Mouse (Mus musculus) kidney, embryonic 15.5 days (tissue): Measurements from ENCODE around the gene Rgs9. TPM values are rescaled to one million over a fixed set of nuclear protein-coding genes. Genes with fewer than 3 reads are reported as not detected.
"Not testable (repeated sequence)": the region's sequence is repeated elsewhere in the genome, so short reads cannot be mapped to it uniquely, and the experiment has no call there.

Experiments used
- ATAC-seq: fragments of 200-750 bp; cut with Nextera tagmentation; replicated peaks from 2 replicates; pipeline ENCODE4 v1.8.0; 2017; ENCODE audit warnings: moderate TSS enrichment; ENCODE audit not compliant: low FRiP score
- H3K27ac ChIP-seq: fragments of 300-500 bp; sonication (generic); 2 replicates; pipeline ENCODE4 v1.5.1; 2015; ENCODE audit warnings: mild to moderate bottlenecking, inconsistent platforms
- H3K27me3 ChIP-seq: fragments of 300-500 bp; sonication (generic); 2 replicates; pipeline ENCODE4 v1.6.1; 2015; ENCODE audit warnings: inconsistent platforms
- H3K36me3 ChIP-seq: fragments of 300-500 bp; sonication (generic); 2 replicates; pipeline ENCODE4 v1.6.1; 2015; ENCODE audit warnings: inconsistent platforms
- H3K4me1 ChIP-seq: fragments of 300-500 bp; sonication (generic); 2 replicates; pipeline ENCODE4 v1.6.1; 2015; ENCODE audit warnings: inconsistent platforms
- H3K4me2 ChIP-seq: fragments of 300-500 bp; sonication (generic); 2 replicates; pipeline ENCODE4 v1.6.1; 2015; ENCODE audit warnings: moderate library complexity, mild to moderate bottlenecking, inconsistent platforms
- H3K4me3 ChIP-seq: fragments of 300-500 bp; sonication (generic); replicated peaks from 2 replicates; pipeline ENCODE4 v1.5.1; 2015; ENCODE audit warnings: mild to moderate bottlenecking, inconsistent platforms
- H3K9ac ChIP-seq: fragments of 300-500 bp; sonication (generic); 2 replicates; pipeline ENCODE4 v1.6.1; 2015; ENCODE audit warnings: mild to moderate bottlenecking, inconsistent platforms
- H3K9me3 ChIP-seq: fragments of 300-500 bp; sonication (generic); replicated peaks from 2 replicates; pipeline ENCODE4 v1.6.1; 2016; ENCODE audit warnings: inconsistent platforms
- WGBS: fragments of 180-500 bp; shearing (Covaris S2); methylation state at CpG from one replicate; pipeline ENCODE4 v1.1.7; 2015; ENCODE audit warnings: mixed read lengths; 5-methylcytosine and 5-hydroxymethylcytosine counted together
- polyA plus RNA-seq: library from polyadenylated mRNA; unstranded; fragments of >200 nt; fragmentation: Nextera tagmentation; extraction: Ambion mirVana; gene quantifications from 2 replicates; pipeline ENCODE4 v1.2.1, GENCODE M21; 2015

The Rgs9 gene
- polyA plus RNA-seq, 1 experiment from 2014 or later, result 1.8 TPM

GRCm38 (mm10) chr11:109297031-109297430 is 898 bp downstream of the Rgs9 start:
- H3K4me1 ChIP-seq, result peaks cover 10% of the 10 kb centered on the region
- H3K9ac ChIP-seq, result no peak overlapping the region
- no peaks in the 10 kb centered on the region for H3K9me3 ChIP-seq
- peaks cover 19% of the 10 kb centered on the region; the same call in 1 of the 2 replicates for H3K27me3 ChIP-seq
- H3K36me3 ChIP-seq, result no peaks in the 10 kb centered on the region
- ATAC-seq, result no peak
- H3K27ac ChIP-seq, result no peak overlapping the region
- 81% methylated on average over 7 of the region's 7 CpGs for WGBS
- H3K4me2 ChIP-seq, result peak overlapping the region; percentile 81
- H3K4me3 ChIP-seq, result peak overlapping the region; percentile 48; the same call in 1 of the 2 replicates

GRCm38 (mm10) chr11:109292056-109292455 is 5.9 kb downstream of the Rgs9 start:
- Histone ChIP-seq H3K9me3 (no peaks in the 10 kb centered on the region), H3K27ac (no peak overlapping the region), H3K27me3 (peaks cover 10% of the 10 kb centered on the region; the same call in 1 of the 2 replicates), H3K4me3 (no peak overlapping the region), H3K4me2 (no peak overlapping the region), H3K4me1 (peaks cover 5% of the 10 kb centered on the region), H3K9ac (no peak overlapping the region), H3K36me3 (no peaks in the 10 kb centered on the region)
- ATAC-seq, result no peak
- 23% methylated on average over 3 of the region's 3 CpGs for WGBS

GRCm38 (mm10) chr11:109289378-109289777 is 8.6 kb downstream of the Rgs9 start:
- H3K27ac ChIP-seq, H3K27me3 ChIP-seq, H3K9me3 ChIP-seq, H3K4me1 ChIP-seq, H3K4me2 ChIP-seq, ATAC-seq, H3K9ac ChIP-seq, H3K36me3 ChIP-seq, H3K4me3 ChIP-seq: not testable (repeated sequence)
- 89% methylated on average over 9 of the region's 9 CpGs for WGBS

DNA sequence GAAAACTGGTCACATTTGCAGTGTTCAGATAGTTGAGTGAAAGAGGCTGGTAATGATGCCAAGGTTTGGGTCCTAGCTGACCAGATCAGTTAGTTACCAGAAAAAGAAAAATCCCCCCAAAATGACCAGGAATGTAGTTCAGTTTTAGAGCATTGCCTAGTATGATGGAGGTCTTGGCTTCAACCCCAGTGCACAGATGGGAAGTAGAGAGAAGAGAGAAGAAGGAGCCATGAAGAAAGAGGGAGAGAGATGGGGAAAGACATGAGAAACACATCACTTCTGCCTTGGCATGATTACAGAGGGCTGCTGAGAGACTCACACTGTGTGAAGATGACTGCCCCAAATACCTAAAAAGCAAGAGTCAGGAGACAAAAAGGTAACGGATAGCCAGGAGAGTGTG is 13.1 kb downstream of the Rgs9 start:
- no peak for ATAC-seq
- no peak overlapping the region for H3K4me3 ChIP-seq
- H3K27ac ChIP-seq, result no peak overlapping the region
- no peak overlapping the region for H3K9ac ChIP-seq
- no peak overlapping the region for H3K4me2 ChIP-seq
- no peaks in the 10 kb centered on the region for H3K27me3 ChIP-seq
- H3K9me3 ChIP-seq, result no peaks in the 10 kb centered on the region
- 100% methylated on average over 1 of the region's 1 CpGs for WGBS
- H3K4me1 ChIP-seq, result no peaks in the 10 kb centered on the region
- H3K36me3 ChIP-seq, result no peaks in the 10 kb centered on the region

GRCm38 (mm10) chr11:109278186-109278585 is 19.7 kb downstream of the Rgs9 start:
- H3K27ac ChIP-seq, result no peak overlapping the region
- H3K36me3 ChIP-seq, result no peaks in the 10 kb centered on the region
- ATAC-seq, result no peak
- no peaks in the 10 kb centered on the region for H3K9me3 ChIP-seq
- no peaks in the 10 kb centered on the region for H3K4me1 ChIP-seq
- no peak overlapping the region for H3K4me3 ChIP-seq
- no peak overlapping the region for H3K4me2 ChIP-seq
- 64% methylated on average over 7 of the region's 7 CpGs for WGBS
- no peak overlapping the region for H3K9ac ChIP-seq
- H3K27me3 ChIP-seq, result no peaks in the 10 kb centered on the region

DNA sequence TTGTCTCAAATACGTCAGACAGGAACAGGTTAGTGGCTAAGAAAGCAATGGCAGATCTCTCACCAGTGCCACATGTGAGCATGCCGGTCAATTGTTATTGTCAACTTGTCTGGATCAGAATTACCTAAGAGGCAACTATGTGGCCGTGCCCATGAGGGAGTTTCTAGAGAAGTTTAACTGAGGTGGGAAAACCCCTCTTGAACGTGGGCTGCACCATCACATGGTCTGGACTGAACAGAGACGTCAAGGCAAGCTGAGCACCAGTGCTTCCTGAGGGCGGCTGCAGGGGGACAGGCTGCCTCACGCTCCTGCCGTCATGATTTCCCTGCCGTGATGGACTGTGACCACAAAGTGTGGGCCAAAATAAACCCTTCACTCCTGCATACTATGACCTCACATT is 26.5 kb downstream of the Rgs9 start:
- H3K27ac ChIP-seq, result no peak overlapping the region
- H3K4me3 ChIP-seq, result no peak overlapping the region
- H3K4me2 ChIP-seq, result no peak overlapping the region
- WGBS, result 91% methylated on average over 9 of the region's 9 CpGs
- ATAC-seq, result no peak
- peaks cover 10% of the 10 kb centered on the region for H3K4me1 ChIP-seq
- H3K36me3 ChIP-seq, result no peaks in the 10 kb centered on the region
- H3K27me3 ChIP-seq, result no peaks in the 10 kb centered on the region
- no peak overlapping the region for H3K9ac ChIP-seq
- H3K9me3 ChIP-seq, result no peaks in the 10 kb centered on the region

DNA sequence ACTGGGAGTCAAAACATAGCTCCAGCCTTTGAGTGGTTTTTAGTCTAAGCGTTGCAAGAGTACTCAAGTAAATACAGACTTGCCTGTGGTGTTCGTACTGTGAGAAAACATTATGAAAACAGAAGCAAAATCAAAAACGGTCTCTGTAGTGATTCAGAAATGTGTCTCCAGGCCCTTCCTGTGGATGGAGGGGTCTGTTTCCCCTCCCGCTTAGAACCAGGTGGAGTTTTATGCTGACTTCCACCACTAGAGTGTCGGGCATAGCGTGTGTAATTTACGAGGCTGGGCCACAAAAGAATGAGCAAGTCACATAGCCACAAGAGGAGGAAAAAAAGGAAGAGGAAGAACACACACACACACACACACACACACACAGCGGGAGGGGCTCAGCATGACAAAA is 27.6 kb downstream of the Rgs9 start:
- Histone ChIP-seq H3K4me1 (peaks cover 10% of the 10 kb centered on the region), H3K27ac (no peak overlapping the region), H3K4me2 (no peak overlapping the region), H3K27me3 (no peaks in the 10 kb centered on the region), H3K9me3 (no peaks in the 10 kb centered on the region), H3K4me3 (no peak overlapping the region), H3K9ac (no peak overlapping the region), H3K36me3 (no peaks in the 10 kb centered on the region)
- ATAC-seq, result no peak; the same call in 1 of the 2 replicates
- 44% methylated on average over 8 of the region's 8 CpGs for WGBS

- 25% methylated on average over 16 of the region's 16 CpGs for WGBS
- 0 out of 2 replicates have a peak, but pooled peaks have one; percentile 24 for ATAC-seq
- Histone ChIP-seq H3K9ac (no peak overlapping the region), H3K4me1 (peaks cover 10% of the 10 kb centered on the region), H3K27ac (0 out of 2 replicates have a peak overlapping the region, but pooled peaks have one; percentile 28), H3K4me2 (peak overlapping the region; percentile 32; the same call in 1 of the 2 replicates), H3K27me3 (no peaks in the 10 kb centered on the region), H3K9me3 (no peaks in the 10 kb centered on the region), H3K36me3 (no peaks in the 10 kb centered on the region), H3K4me3 (no peak overlapping the region)
These were observed 28.1 kb downstream of the Rgs9 start for GRCm38 (mm10) chr11:109269662-109270341.

GRCm38 (mm10) chr11:109269283-109269661 is 28.7 kb downstream of the Rgs9 start:
- Histone ChIP-seq H3K9me3 (no peaks in the 10 kb centered on the region), H3K4me1 (peaks cover 10% of the 10 kb centered on the region), H3K9ac (no peak overlapping the region), H3K4me3 (no peak overlapping the region), H3K27ac (no peak overlapping the region), H3K36me3 (no peaks in the 10 kb centered on the region), H3K27me3 (no peaks in the 10 kb centered on the region), H3K4me2 (peak overlapping the region; percentile 32; the same call in 1 of the 2 replicates)
- WGBS, result 68% methylated on average over 5 of the region's 5 CpGs
- no peak for ATAC-seq

- H3K4me3 ChIP-seq, result no peak overlapping the region
- H3K9me3 ChIP-seq, result no peaks in the 10 kb centered on the region
- H3K4me1 ChIP-seq, result peaks cover 10% of the 10 kb centered on the region
- no peak overlapping the region for H3K9ac ChIP-seq
- H3K36me3 ChIP-seq, result no peaks in the 10 kb centered on the region
- H3K4me2 ChIP-seq, result no peak overlapping the region
- no peak for ATAC-seq
- H3K27me3 ChIP-seq, result no peaks in the 10 kb centered on the region
- 70% methylated on average over 12 of the region's 12 CpGs for WGBS
- H3K27ac ChIP-seq, result no peak overlapping the region
These were observed 31.6 kb downstream of the Rgs9 start for GRCm38 (mm10) chr11:109266161-109266910.

- no peak for ATAC-seq
- H3K27me3 ChIP-seq, result no peaks in the 10 kb centered on the region
- no peaks in the 10 kb centered on the region for H3K9me3 ChIP-seq
- peaks cover under 1% of the 10 kb centered on the region for H3K4me1 ChIP-seq
- 75% methylated on average over 11 of the region's 11 CpGs for WGBS
- no peak overlapping the region for H3K4me3 ChIP-seq
- no peaks in the 10 kb centered on the region for H3K36me3 ChIP-seq
- no peak overlapping the region for H3K27ac ChIP-seq
- H3K9ac ChIP-seq, result no peak overlapping the region
- H3K4me2 ChIP-seq, result no peak overlapping the region
These were observed 33.7 kb downstream of the Rgs9 start for GRCm38 (mm10) chr11:109264159-109264768.

GRCm38 (mm10) chr11:109260561-109260960 is 37.4 kb downstream of the Rgs9 start:
- no peaks in the 10 kb centered on the region for H3K4me1 ChIP-seq
- no peak for ATAC-seq
- no peak overlapping the region for H3K9ac ChIP-seq
- H3K9me3 ChIP-seq, result no peaks in the 10 kb centered on the region
- H3K36me3 ChIP-seq, result no peaks in the 10 kb centered on the region
- WGBS, result 87% methylated on average over 7 of the region's 7 CpGs
- no peak overlapping the region for H3K27ac ChIP-seq
- no peaks in the 10 kb centered on the region for H3K27me3 ChIP-seq
- no peak overlapping the region for H3K4me2 ChIP-seq
- H3K4me3 ChIP-seq, result no peak overlapping the region
